Mouse (Mus musculus): Measurements from ENCODE around the gene Aldh3b1.

- TF ChIP-seq GATA1 (IDR thresholded peaks at IDR 0.05; ENCODE audit: low read length) (no peak), TAL1 (IDR thresholded peaks at IDR 0.05; ENCODE audit: low read length) (no peak)
Measured at GRCm38 (mm10) chr19:3923586-3923985, 6.0 kb downstream of the Aldh3b1 start.

Measured in erythroblast, embryonic 14.5 days (primary cell).